Mouse (Mus musculus) neural tube, embryonic 13.5 days (tissue): ENCODE results near the gene Ccdc97. TPM values are rescaled to one million over a fixed set of nuclear protein-coding genes. Genes with fewer than 3 reads are reported as not detected.

Source experiments
- ATAC-seq: fragments of 200-750 bp; cut with Nextera tagmentation; 2 replicates; pipeline ENCODE4 v1.8.0; 2017; ENCODE audit warnings: low read depth, mild to moderate bottlenecking, moderate TSS enrichment, moderate library complexity
- H3K27ac ChIP-seq: fragments of 300-500 bp; sonication (generic); replicated peaks from 2 replicates; pipeline ENCODE4 v1.5.1; 2015; ENCODE audit warnings: moderate library complexity, mild to moderate bottlenecking, inconsistent platforms
- H3K27me3 ChIP-seq: fragments of 300-500 bp; sonication (generic); 2 replicates; pipeline ENCODE4 v1.6.1; 2015; ENCODE audit warnings: mild to moderate bottlenecking, inconsistent platforms
- H3K36me3 ChIP-seq: fragments of 300-500 bp; sonication (generic); 2 replicates; pipeline ENCODE4 v1.6.1; 2015; ENCODE audit warnings: mild to moderate bottlenecking, inconsistent platforms
- H3K4me1 ChIP-seq: fragments of 300-500 bp; sonication (generic); replicated peaks from 2 replicates; pipeline ENCODE4 v1.6.1; 2015; ENCODE audit warnings: inconsistent platforms
- H3K4me2 ChIP-seq: fragments of 300-500 bp; sonication (generic); 2 replicates; pipeline ENCODE4 v1.6.1; 2015; ENCODE audit warnings: inconsistent platforms, mild to moderate bottlenecking, moderate library complexity
- H3K4me3 ChIP-seq: fragments of 300-500 bp; sonication (generic); 2 replicates; pipeline ENCODE4 v1.5.1; 2015; ENCODE audit warnings: mild to moderate bottlenecking, inconsistent platforms
- H3K9ac ChIP-seq: fragments of 300-500 bp; sonication (generic); 2 replicates; pipeline ENCODE4 v1.6.1; 2015; ENCODE audit warnings: moderate library complexity, mild to moderate bottlenecking, inconsistent platforms
- H3K9me3 ChIP-seq: fragments of 300-500 bp; sonication (generic); 2 replicates; pipeline ENCODE4 v1.6.1; 2016; ENCODE audit warnings: inconsistent platforms
- whole genome bisulfite sequencing: fragments of 180-500 bp; shearing (Covaris S2); methylation state at CpG from one replicate; pipeline ENCODE4 v1.1.7; 2015; 5-methylcytosine and 5-hydroxymethylcytosine counted together
- polyA plus RNA-seq: library from polyadenylated mRNA; unstranded; fragments of >200 nt; fragmentation: Nextera tagmentation; extraction: Ambion mirVana; gene quantifications from 2 replicates; pipeline ENCODE4 v1.2.1, GENCODE M21; 2015

Ccdc97 gene
- polyA plus RNA-seq, 1 experiment from 2014 or later = 33.0 TPM

- Histone ChIP-seq H3K4me2 (no peak overlapping the region), H3K27me3 (peaks cover 38% of the 10 kb centered on the region), H3K36me3 (peaks cover 19% of the 10 kb centered on the region), H3K4me1 (peaks cover 23% of the 10 kb centered on the region), H3K4me3 (no peak overlapping the region), H3K9ac (no peak overlapping the region), H3K9me3 (no peaks in the 10 kb centered on the region), H3K27ac (no peak overlapping the region)
- ATAC-seq = no peak
- 54% methylated on average over 4 of the region's 4 CpGs for WGBS
These were observed 46.4 kb downstream of the Ccdc97 start for GRCm38 (mm10) chr7:25672442-25672841.

- Histone ChIP-seq H3K9me3 (no peaks in the 10 kb centered on the region), H3K4me2 (no peak overlapping the region), H3K27ac (no peak overlapping the region), H3K9ac (no peak overlapping the region), H3K4me3 (no peak overlapping the region), H3K36me3 (peaks cover 26% of the 10 kb centered on the region), H3K4me1 (peaks cover 18% of the 10 kb centered on the region), H3K27me3 (peaks cover 38% of the 10 kb centered on the region)
- no peak for ATAC-seq
- WGBS = 76% methylated on average over 2 of the region's 2 CpGs
These were observed 47.2 kb downstream of the Ccdc97 start for GRCm38 (mm10) chr7:25671686-25672085.

- no peak overlapping the region for H3K27ac ChIP-seq
- H3K9me3 ChIP-seq = no peaks in the 10 kb centered on the region
- peaks cover 9% of the 10 kb centered on the region for H3K4me1 ChIP-seq
- H3K27me3 ChIP-seq = peaks cover 22% of the 10 kb centered on the region
- H3K4me2 ChIP-seq = no peak overlapping the region
- peaks cover 42% of the 10 kb centered on the region for H3K36me3 ChIP-seq
- WGBS = 95% methylated on average over 4 of the region's 4 CpGs
- no peak overlapping the region for H3K9ac ChIP-seq
- ATAC-seq = no peak
- H3K4me3 ChIP-seq = no peak overlapping the region
These were observed 48.8 kb downstream of the Ccdc97 start for GRCm38 (mm10) chr7:25670096-25670495.

GRCm38 (mm10) chr7:25669631-25670030 is 49.3 kb downstream of the Ccdc97 start:
- no peak for ATAC-seq
- H3K36me3 ChIP-seq = peaks cover 47% of the 10 kb centered on the region
- no peaks in the 10 kb centered on the region for H3K9me3 ChIP-seq
- no peak overlapping the region for H3K27ac ChIP-seq
- no peak overlapping the region for H3K9ac ChIP-seq
- peaks cover 5% of the 10 kb centered on the region for H3K4me1 ChIP-seq
- 84% methylated on average over 9 of the region's 9 CpGs for WGBS
- peaks cover 17% of the 10 kb centered on the region for H3K27me3 ChIP-seq
- H3K4me2 ChIP-seq = no peak overlapping the region
- H3K4me3 ChIP-seq = no peak overlapping the region

GRCm38 (mm10) chr7:25669158-25669557 is 49.7 kb downstream of the Ccdc97 start:
- Histone ChIP-seq H3K4me3 (no peak overlapping the region), H3K9ac (no peak overlapping the region), H3K4me2 (no peak overlapping the region), H3K27me3 (peaks cover 12% of the 10 kb centered on the region), H3K4me1 (no peaks in the 10 kb centered on the region), H3K27ac (no peak overlapping the region), H3K36me3 (peaks cover 52% of the 10 kb centered on the region), H3K9me3 (no peaks in the 10 kb centered on the region)
- no peak for ATAC-seq
- WGBS = 84% methylated on average over 10 of the region's 10 CpGs

GRCm38 (mm10) chr7:25666381-25666780 is 52.5 kb downstream of the Ccdc97 start:
- H3K4me3 ChIP-seq = no peak overlapping the region
- no peak overlapping the region for H3K4me2 ChIP-seq
- no peaks in the 10 kb centered on the region for H3K9me3 ChIP-seq
- ATAC-seq = no peak
- H3K27ac ChIP-seq = no peak overlapping the region
- H3K4me1 ChIP-seq = no peaks in the 10 kb centered on the region
- H3K27me3 ChIP-seq = no peaks in the 10 kb centered on the region
- WGBS = 93% methylated on average over 8 of the region's 8 CpGs
- no peak overlapping the region for H3K9ac ChIP-seq
- H3K36me3 ChIP-seq = peaks cover 66% of the 10 kb centered on the region

Other genes with a start within 250 kb of the Ccdc97 start
- gene Ceacam1, start 241.5 kb downstream of the Ccdc97 start, polyA plus RNA-seq = 1.5 and 2.2 TPM in 2 replicates
- gene Ceacam2, start 179.2 kb downstream of the Ccdc97 start, polyA plus RNA-seq = 0.14 TPM in 1 of 2 replicates, not detected in the other
- not detected in 2 replicates for gene Erich4, start 103.2 kb downstream of the Ccdc97 start, polyA plus RNA-seq
- 35.3 and 42.2 TPM in 2 replicates for gene Dmac2, start 99.7 kb downstream of the Ccdc97 start, polyA plus RNA-seq
- gene B3gnt8, start 92.4 kb downstream of the Ccdc97 start, polyA plus RNA-seq = 2.9 and 6.3 TPM in 2 replicates
- gene Bckdha, start 60.1 kb downstream of the Ccdc97 start, polyA plus RNA-seq = 45.9 and 50.7 TPM in 2 replicates
- gene Exosc5, start 59.9 kb downstream of the Ccdc97 start, polyA plus RNA-seq = 41.8 and 45.1 TPM in 2 replicates
- 13.1 and 14.3 TPM in 2 replicates for gene Tmem91, start 43.9 kb downstream of the Ccdc97 start, polyA plus RNA-seq
- gene B9d2, start 38.3 kb downstream of the Ccdc97 start, polyA plus RNA-seq = 33.6 and 42.6 TPM in 2 replicates
- 1.2 and 2.1 TPM in 2 replicates for gene Tgfb1, start 32.1 kb downstream of the Ccdc97 start, polyA plus RNA-seq
- gene Hnrnpul1, start 35.7 kb upstream of the Ccdc97 start, polyA plus RNA-seq = 45.1 and 51.1 TPM in 2 replicates
- 25.4 and 26.7 TPM in 2 replicates for gene Axl, start 69.6 kb upstream of the Ccdc97 start, polyA plus RNA-seq
- 2.2 and 3.0 TPM in 2 replicates for gene Cyp2s1, start 97.8 kb upstream of the Ccdc97 start, polyA plus RNA-seq
- not detected in 2 replicates for gene Cyp2b10, start 178.5 kb upstream of the Ccdc97 start, polyA plus RNA-seq